Mouse (Mus musculus): Measurements from ENCODE around the gene Lrrc14b. TPM values are rescaled to one million over a fixed set of nuclear protein-coding genes. Genes with fewer than 3 reads are reported as not detected.

Lrrc14b gene
- polyA plus RNA-seq, 1 experiment = 2.0 TPM

GRCm38 (mm10) chr13:74329321-74329720 is 34.5 kb downstream of the Lrrc14b start:
- TF ChIP-seq CTCF (conservative IDR thresholded peaks at IDR 0.05; ENCODE audit: insufficient read depth, insufficient read length, low read depth, low read length) (no peak), POLR2A (IDR thresholded peaks at IDR 0.05; ENCODE audit: low read depth, low read length) (no peak)
- Histone ChIP-seq H3K27ac (ENCODE audit: insufficient read depth, low read depth, low read length) (no peak overlapping the region), H3K27me3 (replicated peaks; ENCODE audit: control insufficient read depth, insufficient read depth, low read length) (no peaks in the 10 kb centered on the region), H3K36me3 (ENCODE audit: control insufficient read depth, insufficient read depth, low read length) (peaks cover 24% of the 10 kb centered on the region), H3K4me1 (ENCODE audit: control insufficient read depth, insufficient read depth, low read length) (no peaks in the 10 kb centered on the region), H3K4me3 (ENCODE audit: insufficient read depth, low read depth, low read length) (no peak overlapping the region)
- no peak for DNase-seq

GRCm38 (mm10) chr13:74317170-74317849 is 46.5 kb downstream of the Lrrc14b start, which contains the start of gene Pdcd6:
TSS of gene Pdcd6 (minus strand) at chr13:74317580.
- Histone ChIP-seq H3K27me3 (replicated peaks; ENCODE audit: control insufficient read depth, insufficient read depth, low read length) (no peaks in the 10 kb centered on the region), H3K4me3 (ENCODE audit: insufficient read depth, low read depth, low read length) (peak within 1 kb of the TSS; percentile 65), H3K27ac (ENCODE audit: insufficient read depth, low read depth, low read length) (peak within 1 kb of the TSS; percentile 53), H3K4me1 (ENCODE audit: control insufficient read depth, insufficient read depth, low read length) (no peaks in the 10 kb centered on the region; the same call in 1 of the 2 replicates), H3K36me3 (ENCODE audit: control insufficient read depth, insufficient read depth, low read length) (peaks cover 6% of the 10 kb centered on the region)
- DNase-seq = peak; percentile 98
- TF ChIP-seq POLR2A (IDR thresholded peaks at IDR 0.05; ENCODE audit: low read depth, low read length) = peak; percentile 85
- no peak for TF ChIP-seq CTCF (conservative IDR thresholded peaks at IDR 0.05; ENCODE audit: insufficient read depth, insufficient read length, low read depth, low read length)
- under 1% methylated on average over 36 of the region's 36 CpGs for WGBS

- 2% methylated on average over 15 of the region's 15 CpGs for WGBS
- peak overlapping the region; percentile 65 for H3K4me3 ChIP-seq (ENCODE audit: insufficient read depth, low read depth, low read length)
- H3K27me3 ChIP-seq (replicated peaks; ENCODE audit: control insufficient read depth, insufficient read depth, low read length) = no peaks in the 10 kb centered on the region
- TF ChIP-seq CTCF (conservative IDR thresholded peaks at IDR 0.05; ENCODE audit: insufficient read depth, insufficient read length, low read depth, low read length) = no peak
- TF ChIP-seq POLR2A (IDR thresholded peaks at IDR 0.05; ENCODE audit: low read depth, low read length) = no peak
- peaks cover 2% of the 10 kb centered on the region for H3K36me3 ChIP-seq (ENCODE audit: control insufficient read depth, insufficient read depth, low read length)
- H3K4me1 ChIP-seq (ENCODE audit: control insufficient read depth, insufficient read depth, low read length) = no peaks in the 10 kb centered on the region; the same call in 1 of the 2 replicates
- peak overlapping the region; percentile 53 for H3K27ac ChIP-seq (ENCODE audit: insufficient read depth, low read depth, low read length)
- DNase-seq = peak; percentile 61
Measured at GRCm38 (mm10) chr13:74316789-74317169, 47.0 kb downstream of the Lrrc14b start.

- no peak for TF ChIP-seq CTCF (conservative IDR thresholded peaks at IDR 0.05; ENCODE audit: insufficient read depth, insufficient read length, low read depth, low read length)
- no peak for TF ChIP-seq POLR2A (IDR thresholded peaks at IDR 0.05; ENCODE audit: low read depth, low read length)
- Histone ChIP-seq H3K27me3 (replicated peaks; ENCODE audit: control insufficient read depth, insufficient read depth, low read length) (no peaks in the 10 kb centered on the region), H3K4me1 (ENCODE audit: control insufficient read depth, insufficient read depth, low read length) (no peaks in the 10 kb centered on the region; the same call in 1 of the 2 replicates), H3K27ac (ENCODE audit: insufficient read depth, low read depth, low read length) (peak overlapping the region; percentile 53; the same call in 1 of the 2 replicates), H3K36me3 (ENCODE audit: control insufficient read depth, insufficient read depth, low read length) (peaks cover 3% of the 10 kb centered on the region), H3K4me3 (ENCODE audit: insufficient read depth, low read depth, low read length) (peak overlapping the region; percentile 65)
- 9% methylated on average over 4 of the region's 4 CpGs for WGBS
- DNase-seq = no peak
Measured at GRCm38 (mm10) chr13:74316386-74316785, 47.4 kb downstream of the Lrrc14b start.

GRCm38 (mm10) chr13:74314616-74315015 is 49.2 kb downstream of the Lrrc14b start:
- TF ChIP-seq CTCF (conservative IDR thresholded peaks at IDR 0.05; ENCODE audit: insufficient read depth, insufficient read length, low read depth, low read length) (no peak), POLR2A (IDR thresholded peaks at IDR 0.05; ENCODE audit: low read depth, low read length) (no peak)
- Histone ChIP-seq H3K27ac (ENCODE audit: insufficient read depth, low read depth, low read length) (no peak overlapping the region), H3K4me3 (ENCODE audit: insufficient read depth, low read depth, low read length) (no peak overlapping the region), H3K27me3 (replicated peaks; ENCODE audit: control insufficient read depth, insufficient read depth, low read length) (no peaks in the 10 kb centered on the region), H3K36me3 (ENCODE audit: control insufficient read depth, insufficient read depth, low read length) (peaks cover 4% of the 10 kb centered on the region; the same call in 1 of the 2 replicates), H3K4me1 (ENCODE audit: control insufficient read depth, insufficient read depth, low read length) (no peaks in the 10 kb centered on the region; the same call in 1 of the 2 replicates)
- 85% methylated on average over 3 of the region's 3 CpGs for WGBS
- DNase-seq = no peak

Other genes starting within 250 kb of the Lrrc14b start
- 76.3 and 90.9 TPM in 2 replicates for gene Slc9a3, start 242.5 kb downstream of the Lrrc14b start, polyA plus RNA-seq (2012; rRNA removed)
- gene Exoc3, start 155.3 kb downstream of the Lrrc14b start, polyA plus RNA-seq (2012; rRNA removed) = 48.0 and 56.4 TPM in 2 replicates
- gene Ahrr, start 71.7 kb downstream of the Lrrc14b start, polyA plus RNA-seq (2012; rRNA removed) = 0.55 and 0.65 TPM in 2 replicates
- 118 and 136 TPM in 2 replicates for gene Pdcd6, start 46.4 kb downstream of the Lrrc14b start, polyA plus RNA-seq (2012; rRNA removed)
- 445 and 517 TPM in 2 replicates for gene Sdha, start 13.7 kb downstream of the Lrrc14b start, polyA plus RNA-seq (2012; rRNA removed)
- gene Ccdc127, start 13.7 kb downstream of the Lrrc14b start, polyA plus RNA-seq (2012; rRNA removed) = 3.9 and 4.5 TPM in 2 replicates
- 0.26 and 0.47 TPM in 2 replicates for gene Zfp72, start 26.8 kb upstream of the Lrrc14b start, polyA plus RNA-seq (2012; rRNA removed)
- gene Ftl1-ps1, start 35.7 kb upstream of the Lrrc14b start, polyA plus RNA-seq (2012; rRNA removed) = 92.8 and 142 TPM in 2 replicates
- 1.2 and 1.7 TPM in 2 replicates for gene Zfp825, start 130.0 kb upstream of the Lrrc14b start, polyA plus RNA-seq (2012; rRNA removed)